Mouse (Mus musculus) heart, postnatal 10 days (tissue): ENCODE results near the gene Agpat3. TPM values are rescaled to one million over a fixed set of nuclear protein-coding genes. Genes with fewer than 3 reads are reported as not detected.

Experiments used
- DNase-seq, 2 experiments: peaks; one replicate each; pipeline ENCODE4 v3.0.0; 2021
- intact Hi-C: fragments of 180-260 bp; cut with DNase I; formaldehyde crosslinking; loops from one replicate; pipeline ENCODE4 v1.15.1; 2025
- total RNA-seq, 2 experiments: library from RNA; stranded (reverse); gene quantifications; 2 replicates each; pipeline ENCODE4 v1.2.3; 2021

The Agpat3 gene
- total RNA-seq, 2 experiments from 2014 or later = 290 to 296 TPM

- DNase-seq = no peak
- intact Hi-C loops = no loop called here
Measured at GRCm38 (mm10) chr10:78265881-78266280, 86.4 kb downstream of the Agpat3 start.

GRCm38 (mm10) chr10:78264735-78265134 is 87.6 kb downstream of the Agpat3 start:
- no peak for DNase-seq
- intact Hi-C loops = no loop called here

DNA sequence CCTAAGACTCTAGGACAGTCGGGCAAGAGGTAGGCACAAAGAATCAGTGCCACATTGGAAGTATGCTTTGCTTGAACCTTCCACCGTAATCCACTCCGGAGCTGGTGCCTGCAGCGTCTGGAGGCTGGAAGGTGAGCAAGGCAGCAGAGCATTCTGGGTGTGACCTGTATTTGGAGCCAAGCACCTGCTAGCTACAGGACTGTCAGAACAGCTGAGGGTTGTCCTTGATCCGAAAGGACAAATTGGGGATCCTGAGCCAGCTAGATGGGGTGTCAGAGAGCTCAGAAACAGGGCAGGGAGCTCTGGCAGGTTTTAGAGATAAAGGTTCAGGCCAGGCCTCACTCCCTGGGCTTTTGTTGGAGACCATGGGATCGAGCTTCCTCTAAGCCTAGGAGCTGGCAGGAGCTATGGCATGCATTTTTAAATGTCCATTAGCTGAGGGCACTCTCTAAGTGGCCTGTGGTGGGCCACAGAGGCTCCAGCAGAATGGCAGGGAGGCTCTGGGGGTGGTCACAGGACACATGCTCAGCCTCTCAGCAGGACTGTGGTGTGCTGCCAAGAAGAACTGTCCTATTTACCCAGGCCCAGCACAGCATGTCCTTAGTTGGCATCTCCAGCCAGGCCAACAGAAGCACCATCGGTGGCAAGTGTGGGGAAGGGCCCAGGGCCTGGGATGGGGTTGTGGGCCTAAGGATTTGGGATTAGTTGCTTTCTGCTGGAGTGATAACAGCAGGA is 91.2 kb downstream of the Agpat3 start:
- DNase-seq = peak in 1 of 2 experiments; percentile 30
- intact Hi-C loops = no loop called here

- intact Hi-C loops = no loop called here
Measured at GRCm38 (mm10) chr10:78260322-78260721, 92.0 kb downstream of the Agpat3 start.

DNA sequence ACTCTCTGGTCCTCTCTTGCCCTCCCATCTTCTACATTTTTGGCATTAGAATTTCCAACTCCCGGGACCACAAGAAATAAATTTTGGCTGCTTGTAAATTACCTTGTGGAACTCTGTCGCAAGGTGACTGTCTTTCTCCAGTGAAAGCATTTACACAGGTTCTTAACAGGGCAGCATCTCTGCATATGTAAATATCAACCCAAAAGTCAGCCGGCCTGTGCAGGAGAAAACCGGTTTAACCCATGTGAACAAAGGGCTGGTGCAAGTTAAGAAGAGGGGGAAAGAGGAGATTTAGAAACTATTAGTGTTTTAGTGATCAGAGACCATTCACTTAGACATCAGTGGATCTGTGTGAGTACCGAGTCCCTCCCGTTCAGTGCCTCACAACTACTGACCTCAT is 92.6 kb downstream of the Agpat3 start:
- no peak for DNase-seq
- intact Hi-C loops = no loop called here

More at GRCm38 (mm10) chr10:78260322-78260721, 92.0 kb downstream of the Agpat3 start:
- DNase-seq = peak; percentile 15 to 44

DNA sequence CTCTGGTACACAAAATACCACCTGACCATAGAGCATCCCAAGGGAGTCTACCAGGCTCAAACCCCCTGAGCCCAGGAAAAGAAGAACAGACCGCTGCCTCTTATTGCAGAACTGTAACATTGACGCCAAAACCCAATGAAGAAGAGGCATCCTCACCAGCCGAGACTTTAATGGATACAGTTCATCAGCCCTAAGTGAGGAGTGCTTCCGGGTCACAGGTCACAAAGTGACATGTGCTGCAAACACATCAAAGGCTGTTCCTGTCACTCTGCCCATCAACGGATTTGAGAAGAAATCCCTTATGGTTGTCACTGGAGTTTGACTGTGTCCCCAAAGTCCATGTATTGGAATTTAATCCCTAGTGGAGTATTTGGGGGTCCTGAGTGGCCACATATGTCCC is 93.1 kb downstream of the Agpat3 start:
- intact Hi-C loops = no loop called here
- DNase-seq = no peak

DNA sequence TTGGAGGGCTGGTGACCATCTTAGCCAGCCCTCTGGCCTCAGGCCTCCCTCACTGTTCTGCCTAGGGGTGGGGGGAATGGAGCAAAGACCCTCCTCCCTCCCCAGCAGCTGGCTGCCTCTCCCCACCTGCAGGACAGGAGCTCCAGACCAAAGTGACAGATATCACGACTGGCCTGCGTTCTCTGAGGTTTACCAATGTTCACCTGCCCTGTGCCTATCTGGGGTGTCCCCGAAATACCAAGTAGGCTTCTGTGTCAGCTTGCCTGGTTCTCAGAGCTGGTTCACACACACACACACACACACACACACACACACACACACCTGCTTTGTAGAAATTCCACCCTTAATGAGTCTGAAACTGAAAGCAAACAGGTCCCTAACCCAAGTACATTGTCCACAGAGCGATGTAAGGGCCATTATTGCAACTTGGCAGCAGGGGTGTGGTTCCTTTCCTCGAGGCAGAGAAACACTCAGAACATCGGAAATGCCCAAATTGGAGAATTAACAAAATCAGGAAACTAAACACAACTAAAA is 94.1 kb downstream of the Agpat3 start:
- intact Hi-C loops = no loop called here
- no peak for DNase-seq

- intact Hi-C loops = no loop called here
- peak; percentile 78 to 83 for DNase-seq
Measured at GRCm38 (mm10) chr10:78255646-78256059, 96.6 kb downstream of the Agpat3 start.

GRCm38 (mm10) chr10:78247206-78247605 is 105.1 kb downstream of the Agpat3 start:
- DNase-seq = no peak
- intact Hi-C loops = no loop called here

- no peak for DNase-seq
- intact Hi-C loops = no loop called here
Measured at GRCm38 (mm10) chr10:78246725-78247124, 105.6 kb downstream of the Agpat3 start.

DNA sequence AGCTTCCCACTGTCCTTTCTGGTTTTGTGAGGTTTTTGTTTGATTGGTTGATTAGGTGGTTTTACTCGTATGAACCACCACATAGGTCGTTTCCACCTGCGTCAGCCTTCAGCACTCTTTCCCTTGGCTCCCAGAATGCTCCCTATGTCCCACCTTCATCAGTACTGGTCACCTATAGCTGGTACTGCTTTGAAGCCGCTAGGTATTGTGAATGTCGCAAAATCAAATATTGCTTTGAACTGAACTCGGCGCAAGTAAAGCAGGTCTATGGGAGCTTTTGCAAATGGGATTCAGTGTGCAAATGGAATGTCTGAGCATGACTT is 107.1 kb downstream of the Agpat3 start:
- DNase-seq = no peak
- intact Hi-C loops = no loop called here

GRCm38 (mm10) chr10:78244438-78245224 is 107.7 kb downstream of the Agpat3 start, which contains the start of gene Trappc10:
Trappc10 (minus strand) TSS chr10:78244641.
- intact Hi-C loops = no loop called here
- DNase-seq = peak; percentile 90 to 91

DNA sequence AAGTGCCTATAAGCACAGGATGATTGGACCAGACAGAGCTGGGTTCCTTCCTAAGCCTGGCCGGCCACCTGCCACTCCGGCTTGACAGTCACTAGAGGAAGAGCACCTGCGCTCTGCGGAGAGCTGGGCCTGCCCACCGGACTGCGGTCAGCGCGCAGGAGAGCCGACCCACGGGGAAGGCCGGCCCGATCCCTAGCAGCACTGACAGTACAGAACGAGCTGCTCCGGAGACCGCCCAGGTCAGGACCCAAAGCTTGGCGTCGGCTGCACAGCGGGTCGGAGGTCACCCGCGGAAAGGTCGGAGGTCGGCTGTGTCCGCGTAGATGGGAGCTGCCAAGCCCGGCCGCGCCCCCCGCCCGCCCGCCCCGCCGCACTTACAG is 108.2 kb downstream of the Agpat3 start:
- DNase-seq = peak; percentile 40 to 45
- intact Hi-C loops = no loop called here

- no peak for DNase-seq
- intact Hi-C loops = no loop called here
Measured at GRCm38 (mm10) chr10:78238926-78239325, 113.4 kb downstream of the Agpat3 start.

GRCm38 (mm10) chr10:78238297-78238696 is 114.0 kb downstream of the Agpat3 start:
- DNase-seq = no peak

DNA sequence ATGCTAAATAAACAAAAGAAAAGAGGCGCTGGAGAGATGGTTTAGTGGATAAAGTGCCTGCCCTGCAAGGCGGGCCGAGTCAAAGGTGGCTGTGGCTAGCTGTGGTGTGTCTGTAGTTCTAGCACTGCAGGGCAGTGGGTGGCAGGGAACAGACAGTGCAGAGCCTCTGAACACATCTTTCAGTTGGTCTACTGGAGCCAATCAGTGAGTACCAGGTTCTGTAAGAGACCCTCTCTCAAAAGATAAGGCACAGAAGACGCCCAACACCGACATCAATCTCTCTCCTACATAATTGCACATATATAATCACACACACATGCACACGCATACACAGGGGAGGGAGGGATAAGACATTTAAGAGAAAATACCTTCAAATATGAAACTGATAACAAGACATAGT is 114.5 kb downstream of the Agpat3 start:
- intact Hi-C loops = no loop called here
- no peak for DNase-seq

More at GRCm38 (mm10) chr10:78238297-78238696, 114.0 kb downstream of the Agpat3 start:
- intact Hi-C loops = no loop called here

GRCm38 (mm10) chr10:78236885-78237629 is 115.2 kb downstream of the Agpat3 start:
- DNase-seq = no peak
- intact Hi-C loops = no loop called here

GRCm38 (mm10) chr10:78233756-78234155 is 118.5 kb downstream of the Agpat3 start:
- intact Hi-C loops = no loop called here

DNA sequence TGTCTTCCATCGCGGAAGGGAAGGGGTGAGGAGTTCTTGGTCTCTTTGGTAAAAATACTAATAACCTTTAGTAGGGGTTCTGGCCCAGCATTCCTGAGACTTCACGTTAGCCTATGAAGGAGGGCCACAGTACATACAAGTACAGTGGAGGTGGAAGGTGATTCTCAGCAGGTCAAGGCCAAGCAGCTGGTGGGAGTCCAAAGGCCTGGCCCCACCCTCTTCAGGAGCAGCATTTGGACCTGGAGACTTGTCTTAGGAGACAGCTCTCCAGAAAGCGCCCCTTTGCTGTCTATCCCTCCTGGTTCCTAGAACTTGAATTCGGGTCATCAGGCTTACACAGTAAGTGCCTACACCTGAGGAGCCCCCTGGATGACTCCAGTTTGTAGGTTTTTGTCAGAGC is 119.1 kb downstream of the Agpat3 start:
- intact Hi-C loops = no loop called here
- DNase-seq = no peak

More at GRCm38 (mm10) chr10:78233756-78234155, 118.5 kb downstream of the Agpat3 start:
- DNase-seq = no peak

- no peak for DNase-seq
- intact Hi-C loops = no loop called here
Measured at GRCm38 (mm10) chr10:78232301-78232980, 119.8 kb downstream of the Agpat3 start.
